Mouse (Mus musculus) activated CD4-positive, CD25-positive, alpha-beta regulatory T cell (primary cell): Measurements from ENCODE around the gene Kank1. TPM values are rescaled to one million over a fixed set of nuclear protein-coding genes. Genes with fewer than 3 reads are reported as not detected.

Experiments
- polyA plus RNA-seq, 2 experiments: library from polyadenylated mRNA; unstranded; fragments of 100-300 nt; shearing (Covaris generic); gene quantifications; one replicate each; pipeline ENCODE4 v1.2.1; 2017

Gene Kank1
- polyA plus RNA-seq: under 1 TPM in 1 of 2 experiments, not detected in 1; 0.42 TPM

DNA sequence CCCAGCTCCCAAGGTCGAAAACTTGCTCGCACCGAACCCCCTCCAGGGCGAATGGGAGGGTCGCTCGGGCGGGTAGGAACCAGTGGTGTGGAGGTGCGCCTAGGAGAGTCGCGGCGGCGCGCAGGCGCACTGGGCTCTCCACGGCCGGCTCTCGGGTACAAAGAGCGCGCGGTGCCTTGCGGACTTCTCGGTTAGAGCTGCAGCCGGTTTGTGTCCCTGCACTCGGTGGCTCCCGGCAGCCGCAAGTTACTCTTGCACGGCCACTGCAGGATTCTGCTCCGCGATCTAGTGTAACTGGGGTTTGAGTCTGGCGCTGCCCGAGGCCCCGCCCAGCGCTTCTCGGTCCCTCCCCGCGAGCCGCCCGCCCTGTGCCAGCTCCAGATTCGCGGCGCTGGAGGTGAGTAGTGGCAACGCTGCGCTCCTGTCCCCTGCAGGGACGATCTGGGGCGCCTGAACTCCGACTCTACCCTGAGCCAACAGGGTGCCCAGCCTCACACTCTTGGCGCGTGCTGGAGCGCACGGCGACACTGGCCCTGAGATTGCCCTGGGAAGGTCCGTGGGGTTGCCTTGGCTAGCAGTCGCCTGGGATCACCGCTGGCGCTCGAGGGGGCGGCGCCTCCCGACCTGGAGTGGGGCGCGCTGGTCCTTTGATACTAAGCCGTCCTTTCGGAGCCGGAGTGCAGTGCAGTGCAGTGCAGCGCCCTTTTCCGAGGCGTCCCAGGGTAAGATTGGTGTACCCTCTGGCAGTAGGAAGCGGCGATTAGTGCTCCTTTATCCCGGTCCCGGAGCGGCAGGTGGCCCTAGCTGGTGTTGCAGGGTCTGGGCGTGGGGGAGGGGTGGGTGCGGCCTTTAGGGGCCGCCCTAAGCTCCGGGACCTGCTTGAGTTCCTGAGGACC lies at the start of gene Kank1:
Gene Kank1, plus strand, starts transcription at position 380 of the 896 bp plus-strand sequence.

Other genes with a start within 250 kb of the Kank1 start
- gene Dock8, start 237.4 kb upstream of the Kank1 start, polyA plus RNA-seq: 100 to 1,000 TPM; 124 to 162 TPM